Mouse (Mus musculus) inflammation-experienced regulatory T-cells, adult 6 months (primary cell): ENCODE data around the gene Lcn2. TPM values are rescaled to one million over a fixed set of nuclear protein-coding genes. Genes with fewer than 3 reads are reported as not detected.
A peak's percentile ranks its signal among the peaks of the same experiment; 100 is the strongest.

Source experiments
- ATAC-seq: one replicate; pipeline ENCODE4 v1.8.0; 2017
- polyA plus RNA-seq, 3 experiments: library from polyadenylated mRNA; unstranded; fragments of 100-300 nt; shearing (Covaris generic); gene quantifications; one replicate each; pipeline ENCODE4 v1.2.1; 2017

Gene Lcn2
- under 1 TPM in 1 of 3 experiments, not detected in 2; 0.93 TPM for polyA plus RNA-seq

DNA sequence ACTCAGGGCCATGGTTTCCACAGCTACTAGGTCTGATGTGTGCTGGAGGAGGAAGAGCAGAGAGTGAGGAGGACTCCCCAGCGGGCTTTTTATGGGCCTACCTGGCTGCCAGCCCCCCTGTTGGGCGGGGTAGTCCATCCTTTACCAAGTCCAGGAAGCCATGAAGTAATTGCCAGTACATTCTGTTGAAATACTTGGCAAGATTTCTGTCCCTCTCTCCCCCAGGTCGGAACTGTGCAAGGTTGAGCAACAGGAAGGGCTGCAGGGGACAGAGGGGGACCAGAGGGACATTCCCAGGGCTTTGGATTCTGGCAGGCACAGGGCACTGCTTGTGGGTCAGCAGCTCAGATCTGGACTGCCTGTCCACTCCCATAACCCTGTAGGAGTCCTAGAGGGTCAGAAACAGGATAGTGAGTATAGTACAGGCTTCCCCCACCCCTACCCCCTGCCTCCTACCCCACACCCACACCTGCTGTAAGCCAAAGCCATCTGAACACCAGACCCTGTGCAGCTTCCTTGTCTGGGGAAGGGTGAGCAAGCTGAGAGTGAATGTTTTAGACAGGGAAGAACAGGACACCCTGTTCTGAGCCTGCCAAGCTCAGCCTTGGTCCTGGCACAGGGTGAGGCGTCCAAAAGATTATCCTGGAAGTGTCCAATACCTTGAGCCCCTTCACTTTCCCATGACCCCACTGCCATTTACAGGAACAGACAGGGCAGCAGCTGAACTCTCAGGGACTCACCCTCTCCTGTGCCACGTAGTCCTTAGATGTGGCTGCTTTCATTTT is at the start of gene Lcn2:
Gene Lcn2, minus strand, starts transcription at position 547 of the 785 bp plus-strand sequence.
- no peak for ATAC-seq

- ATAC-seq = no peak
Measured at GRCm38 (mm10) chr2:32437612-32438166, 49.6 kb upstream of the Lcn2 start.

GRCm38 (mm10) chr2:32436686-32437372 is 48.8 kb upstream of the Lcn2 start:
- ATAC-seq = no peak

GRCm38 (mm10) chr2:32430701-32431676 is 42.9 kb upstream of the Lcn2 start:
- ATAC-seq = no peak

- no peak for ATAC-seq
Measured at GRCm38 (mm10) chr2:32429215-32429891, 41.3 kb upstream of the Lcn2 start.

DNA sequence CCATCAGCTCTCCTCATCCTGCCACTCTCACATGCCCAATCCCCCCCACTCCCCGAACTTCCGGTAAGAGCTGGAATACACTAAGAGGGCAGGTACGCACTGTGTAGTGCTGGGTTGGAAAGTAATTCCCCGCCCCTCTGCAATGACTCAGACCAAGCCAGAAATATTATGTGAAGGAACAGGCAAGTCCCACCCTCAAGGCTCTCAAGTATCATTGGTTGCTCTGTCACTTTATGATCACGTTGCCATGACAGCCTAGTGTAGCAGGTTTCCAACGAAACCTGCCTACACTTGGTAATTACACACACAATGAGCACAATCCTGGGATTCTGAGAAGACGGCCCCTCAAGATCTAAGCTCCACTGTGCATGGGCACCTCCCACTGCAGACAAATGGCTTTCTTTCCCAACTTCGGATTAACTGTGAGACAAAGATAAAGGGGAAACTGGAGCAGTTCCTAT is 40.2 kb upstream of the Lcn2 start:
- ATAC-seq = peak; percentile 49

GRCm38 (mm10) chr2:32427720-32428119 is 39.7 kb upstream of the Lcn2 start:
- ATAC-seq = no peak

DNA sequence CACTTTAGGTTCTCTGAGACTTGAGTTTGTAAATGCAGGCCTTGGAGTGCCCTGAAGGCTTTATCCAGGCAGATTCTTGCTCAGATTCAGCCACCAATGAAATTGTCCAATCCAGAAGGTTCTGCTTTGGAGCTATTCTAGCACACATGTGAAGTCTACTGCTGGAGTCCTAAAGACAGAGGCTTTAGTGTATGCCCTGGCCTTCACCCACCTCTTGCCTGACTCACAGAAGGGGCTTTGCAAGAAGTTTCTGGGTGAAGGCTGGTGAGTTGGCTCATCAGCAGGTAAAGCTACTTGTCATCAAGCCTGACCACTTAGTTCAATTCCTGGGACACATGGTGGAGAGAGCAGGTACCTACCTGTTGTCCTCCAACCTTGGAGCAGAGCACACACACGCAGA is 38.1 kb upstream of the Lcn2 start:
- ATAC-seq = no peak

DNA sequence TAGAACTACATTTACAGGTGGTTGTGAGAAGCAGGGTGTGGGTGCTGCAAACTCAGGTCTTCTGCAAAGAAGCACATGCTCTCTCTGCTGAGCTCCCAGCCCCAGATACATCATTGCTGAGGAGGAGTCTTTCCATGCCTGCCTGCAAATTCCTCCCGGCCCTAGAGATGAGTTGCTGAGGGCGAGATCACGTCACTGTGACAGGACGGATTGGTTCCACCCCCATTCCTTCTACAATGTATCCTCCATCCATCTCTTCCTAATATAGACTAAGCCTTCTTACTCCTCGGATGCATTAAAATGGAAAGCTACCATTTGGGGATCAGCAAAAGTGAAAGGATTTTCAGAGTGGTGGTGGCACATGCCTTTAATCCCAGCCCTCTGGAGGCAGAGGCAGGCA is 37.5 kb upstream of the Lcn2 start:
- no peak for ATAC-seq

GRCm38 (mm10) chr2:32424796-32425195 is 36.7 kb upstream of the Lcn2 start:
- no peak for ATAC-seq

DNA sequence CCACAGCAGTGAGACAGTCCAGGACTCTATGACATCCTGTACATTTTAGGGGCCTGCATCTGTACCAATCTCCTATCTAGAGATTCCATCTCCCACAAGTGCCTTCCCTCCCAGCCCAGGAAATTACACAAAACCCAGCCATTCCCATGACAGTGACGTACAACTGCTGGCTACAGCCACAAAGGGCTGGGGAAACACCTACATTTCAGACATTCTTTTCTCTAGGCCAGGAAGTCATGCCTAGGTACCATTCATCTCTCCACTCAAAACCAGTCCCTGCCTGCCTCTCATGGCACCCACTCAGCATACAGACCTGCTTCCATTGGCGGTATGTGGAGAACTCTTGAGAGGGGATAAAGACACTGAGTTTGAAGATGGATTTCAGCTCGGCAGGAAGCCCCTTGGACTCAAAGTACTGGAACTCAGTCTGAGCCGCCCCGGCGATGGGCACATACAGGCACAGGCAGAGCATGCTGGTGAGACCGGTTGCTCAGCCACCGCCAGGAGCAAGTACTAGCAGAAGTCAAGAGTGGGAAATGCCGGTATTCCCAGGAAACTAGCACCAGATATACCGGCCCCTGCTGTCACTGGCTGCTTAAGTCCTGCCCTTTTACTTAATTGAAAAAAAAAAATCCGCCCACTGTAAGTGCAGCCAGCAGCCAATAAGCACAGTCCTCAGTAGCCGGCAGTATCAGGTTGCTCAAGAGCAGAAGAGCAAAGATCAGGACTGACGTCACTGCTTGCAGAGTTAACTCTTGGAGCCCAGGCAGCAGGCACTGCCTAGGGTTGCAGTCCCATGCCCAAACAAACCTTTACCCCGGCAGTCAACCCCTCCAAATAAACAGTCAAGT is 35.7 kb upstream of the Lcn2 start:
- ATAC-seq = peak; percentile 79

DNA sequence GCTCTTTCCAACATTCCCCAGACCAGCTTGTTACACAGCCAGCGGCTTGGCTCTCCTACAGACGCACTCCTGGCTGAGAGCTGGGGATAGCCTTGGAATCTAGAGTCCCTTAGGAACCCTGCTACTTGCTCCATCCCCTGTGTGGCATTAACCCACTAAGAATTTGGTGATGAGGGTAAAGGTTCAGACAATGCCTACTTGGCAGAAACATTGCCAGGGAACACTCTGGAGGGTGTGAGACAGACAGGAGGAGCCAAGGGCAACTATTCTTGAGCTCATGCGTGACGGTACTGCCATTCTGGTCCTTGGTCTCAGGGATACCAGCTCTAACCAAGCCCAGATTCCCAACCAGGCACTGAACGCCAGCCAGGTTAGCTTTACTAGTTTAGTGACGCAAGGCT is 33.8 kb upstream of the Lcn2 start:
- no peak for ATAC-seq

DNA sequence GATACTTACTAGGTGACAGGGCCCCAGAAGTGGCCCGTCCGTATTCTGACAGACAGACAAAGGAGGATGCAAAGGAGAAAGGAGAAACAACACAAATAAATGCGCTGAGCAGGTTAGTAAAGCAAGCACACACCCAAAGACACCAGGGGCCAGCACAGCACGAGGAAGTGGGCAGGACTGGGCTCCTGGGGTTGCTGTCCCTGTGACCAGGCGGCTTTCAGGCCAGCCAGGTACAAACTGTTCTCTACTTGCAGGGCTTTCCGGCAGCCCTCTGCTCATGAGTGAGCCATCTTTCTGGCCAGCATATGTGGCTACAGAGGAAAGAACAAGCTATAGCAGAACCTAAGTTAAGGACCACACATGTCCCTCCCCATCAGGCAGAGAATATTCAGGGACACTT is 32.6 kb upstream of the Lcn2 start:
- ATAC-seq = no peak

GRCm38 (mm10) chr2:32420066-32420608 is 32.1 kb upstream of the Lcn2 start:
- ATAC-seq = no peak

DNA sequence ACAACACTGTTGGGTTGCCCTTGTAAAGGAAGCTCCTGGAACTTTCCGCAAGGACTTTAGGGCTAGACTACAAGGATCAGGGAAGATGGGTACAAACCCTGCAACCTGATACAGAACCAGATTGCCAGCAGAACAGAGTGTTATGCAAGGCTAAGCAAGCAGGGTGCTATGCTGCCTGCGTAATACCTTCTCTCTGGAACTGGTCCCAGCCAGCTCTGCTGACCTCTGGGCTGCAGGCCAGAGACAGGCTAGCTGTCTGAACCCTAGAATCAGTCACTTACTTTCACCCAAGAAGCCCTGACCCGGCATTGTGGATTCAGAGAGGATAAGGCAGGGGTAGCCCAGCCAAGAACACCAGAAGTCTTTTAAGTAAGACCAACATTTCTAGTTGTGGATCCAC is 31.3 kb upstream of the Lcn2 start:
- no peak for ATAC-seq

DNA sequence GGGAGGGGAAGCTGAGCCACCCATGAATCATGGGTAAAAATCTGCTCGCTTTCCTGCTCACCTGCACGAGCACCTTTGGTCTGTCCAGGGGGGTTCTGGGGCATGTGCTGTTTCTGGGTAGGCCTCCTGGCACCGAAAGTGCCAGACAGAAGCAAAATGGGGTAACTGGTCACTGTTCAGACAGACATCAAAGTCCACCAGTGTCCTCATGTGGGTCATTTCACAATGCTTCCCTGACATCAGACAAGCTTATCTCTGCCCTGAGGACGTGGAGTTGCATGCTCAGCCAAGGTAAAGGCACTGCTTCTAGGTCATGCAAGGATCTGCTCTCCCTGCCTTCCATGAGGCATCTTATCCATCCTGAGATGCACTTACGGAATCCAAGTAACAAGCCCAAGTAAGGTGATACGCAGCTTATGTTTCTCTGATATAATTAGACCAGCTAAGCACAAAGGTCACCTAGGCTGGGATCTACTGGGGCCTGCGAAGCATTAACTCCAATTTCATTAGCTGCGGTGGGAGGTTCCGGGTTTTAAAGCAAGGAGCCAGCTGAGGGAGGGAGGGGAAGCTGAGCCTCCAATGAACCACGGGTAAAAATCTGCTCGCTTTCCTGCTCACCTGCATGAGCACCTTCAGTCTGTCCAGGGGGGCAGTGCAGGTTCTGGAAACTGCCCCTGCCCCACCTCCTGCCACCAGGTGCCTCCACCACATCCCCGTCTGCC is 30.5 kb upstream of the Lcn2 start:
- ATAC-seq = no peak

GRCm38 (mm10) chr2:32417486-32417885 is 29.4 kb upstream of the Lcn2 start:
- no peak for ATAC-seq

- no peak for ATAC-seq
Measured at GRCm38 (mm10) chr2:32416556-32416955, 28.5 kb upstream of the Lcn2 start.

DNA sequence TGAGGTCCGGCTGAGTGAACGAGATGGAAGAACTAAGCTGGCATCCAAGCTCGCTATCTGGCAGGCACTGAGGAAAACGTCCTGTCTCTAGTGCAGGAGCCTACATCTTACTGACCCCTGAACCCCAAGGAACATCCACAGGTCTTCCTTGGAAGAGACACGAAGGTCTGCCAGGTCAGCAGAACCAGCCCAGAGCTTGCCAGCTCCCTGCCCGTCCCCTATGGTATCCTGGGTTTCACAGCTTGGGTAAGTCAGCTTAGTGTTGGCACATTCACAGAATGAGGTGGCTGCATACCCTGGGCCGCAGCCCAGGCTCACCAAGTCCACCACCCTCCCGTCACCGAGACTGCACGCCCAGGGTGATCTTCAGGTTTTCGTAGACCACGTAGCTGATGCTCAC is 27.7 kb upstream of the Lcn2 start:
- ATAC-seq = no peak

DNA sequence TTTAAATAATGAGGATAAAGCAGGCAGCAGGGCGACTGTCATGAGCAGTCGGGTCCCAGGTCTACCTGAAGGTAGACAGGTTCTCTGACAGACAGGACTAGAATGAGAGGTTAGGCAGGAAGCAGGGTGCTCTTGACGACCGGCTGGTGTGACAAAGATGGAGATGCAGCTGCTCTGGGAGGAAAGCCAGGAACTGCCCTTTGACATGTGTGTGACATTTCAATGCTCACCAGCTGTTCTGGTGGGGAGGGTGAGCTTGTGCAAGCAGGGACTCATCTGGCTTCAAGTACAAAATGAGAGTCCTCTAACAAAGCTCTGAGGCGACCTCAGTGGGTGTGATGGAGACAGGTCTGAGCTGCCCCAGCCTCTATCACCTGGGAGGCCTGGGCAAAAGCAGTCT is 25.9 kb upstream of the Lcn2 start:
- ATAC-seq = no peak
